Mouse (Mus musculus) liver, adult 2 months (tissue): ENCODE measurements around the gene Npepl1.

Source experiments
- CTCF ChIP-seq: fragments of 200-500 bp; IDR thresholded peaks from 2 replicates; pipeline ENCODE4 v1.5.1; 2011; ENCODE audit warnings: low read depth, low read length, control low read depth
- POLR2A ChIP-seq: fragments of 200-500 bp; IDR thresholded peaks from 2 replicates; pipeline ENCODE4 v1.6.1; 2011; ENCODE audit warnings: low read length, control low read depth; ENCODE audit not compliant: insufficient read depth; ENCODE audit errors: extremely low read depth

GRCm38 (mm10) chr2:174061219-174061618, 48.9 kb upstream of the Npepl1 start:
- TF ChIP-seq POLR2A (no peak), CTCF (no peak)
